Mouse (Mus musculus): ENCODE results near the gene Fbxo21. TPM values are rescaled to one million over a fixed set of nuclear protein-coding genes. Genes with fewer than 3 reads are reported as not detected.

The Fbxo21 gene
- polyA plus RNA-seq, 1 experiment: 12.9 TPM

GRCm38 (mm10) chr5:117979082-117979481 lies 2.6 kb downstream of the Fbxo21 start:
- Histone ChIP-seq H3K4me1 (ENCODE audit: control insufficient read depth, insufficient read depth, insufficient read length, low read length) (peaks cover 4% of the 10 kb centered on the region), H3K4me3 (ENCODE audit: low read depth, low read length) (no peak overlapping the region), H3K36me3 (ENCODE audit: control insufficient read depth, insufficient read depth, low read length) (no peaks in the 10 kb centered on the region; the same call in 1 of the 2 replicates), H3K27me3 (ENCODE audit: control insufficient read depth, insufficient read depth, low read length) (no peaks in the 10 kb centered on the region), H3K27ac (ENCODE audit: insufficient read depth, low read depth, low read length) (no peak overlapping the region)
- TF ChIP-seq POLR2A (IDR thresholded peaks at IDR 0.05; ENCODE audit: low read depth, low read length) (no peak), CTCF (IDR thresholded peaks at IDR 0.05; ENCODE audit: extremely low read depth, insufficient read length, insufficient replicate concordance, low read depth, low read length) (no peak)
- WGBS: 35% methylated on average over 5 of the region's 5 CpGs

DNA sequence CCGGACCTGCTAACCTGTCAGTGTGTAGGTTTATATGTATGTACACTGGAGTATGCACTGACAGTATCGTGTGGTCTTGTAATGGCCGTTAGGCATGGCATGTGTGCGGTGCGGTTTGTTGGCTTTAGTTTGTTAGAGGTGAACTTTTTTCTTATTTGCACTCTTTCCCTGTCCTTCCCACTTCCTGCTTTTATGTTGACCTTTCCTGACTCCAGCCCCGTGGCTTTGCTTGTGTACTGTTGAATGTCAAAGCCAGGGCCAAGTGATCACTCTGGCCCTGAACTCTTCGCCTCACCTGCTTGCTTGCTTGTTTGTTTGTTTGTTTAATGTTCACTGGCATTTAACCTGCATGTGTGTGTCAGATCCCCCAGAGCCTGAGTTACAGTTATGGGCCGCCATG lies 4.4 kb downstream of the Fbxo21 start:
- peaks cover 4% of the 10 kb centered on the region for H3K4me1 ChIP-seq (ENCODE audit: control insufficient read depth, insufficient read depth, insufficient read length, low read length)
- 83% methylated on average over 8 of the region's 8 CpGs for WGBS
- TF ChIP-seq CTCF (IDR thresholded peaks at IDR 0.05; ENCODE audit: extremely low read depth, insufficient read length, insufficient replicate concordance, low read depth, low read length): no peak
- TF ChIP-seq POLR2A (IDR thresholded peaks at IDR 0.05; ENCODE audit: low read depth, low read length): no peak
- no peaks in the 10 kb centered on the region; the same call in 1 of the 2 replicates for H3K36me3 ChIP-seq (ENCODE audit: control insufficient read depth, insufficient read depth, low read length)
- H3K4me3 ChIP-seq (ENCODE audit: low read depth, low read length): no peak overlapping the region
- H3K27me3 ChIP-seq (ENCODE audit: control insufficient read depth, insufficient read depth, low read length): no peaks in the 10 kb centered on the region
- no peak overlapping the region for H3K27ac ChIP-seq (ENCODE audit: insufficient read depth, low read depth, low read length)

- Histone ChIP-seq H3K4me1 (ENCODE audit: control insufficient read depth, insufficient read depth, insufficient read length, low read length) (peaks cover 4% of the 10 kb centered on the region), H3K27ac (ENCODE audit: insufficient read depth, low read depth, low read length) (no peak overlapping the region), H3K36me3 (ENCODE audit: control insufficient read depth, insufficient read depth, low read length) (no peaks in the 10 kb centered on the region; the same call in 1 of the 2 replicates), H3K27me3 (ENCODE audit: control insufficient read depth, insufficient read depth, low read length) (no peaks in the 10 kb centered on the region), H3K4me3 (ENCODE audit: low read depth, low read length) (no peak overlapping the region)
- WGBS: 74% methylated on average over 5 of the region's 5 CpGs
- TF ChIP-seq POLR2A (IDR thresholded peaks at IDR 0.05; ENCODE audit: low read depth, low read length) (no peak), CTCF (IDR thresholded peaks at IDR 0.05; ENCODE audit: extremely low read depth, insufficient read length, insufficient replicate concordance, low read depth, low read length) (no peak)
These were observed 5.4 kb downstream of the Fbxo21 start for GRCm38 (mm10) chr5:117981943-117982342.

DNA sequence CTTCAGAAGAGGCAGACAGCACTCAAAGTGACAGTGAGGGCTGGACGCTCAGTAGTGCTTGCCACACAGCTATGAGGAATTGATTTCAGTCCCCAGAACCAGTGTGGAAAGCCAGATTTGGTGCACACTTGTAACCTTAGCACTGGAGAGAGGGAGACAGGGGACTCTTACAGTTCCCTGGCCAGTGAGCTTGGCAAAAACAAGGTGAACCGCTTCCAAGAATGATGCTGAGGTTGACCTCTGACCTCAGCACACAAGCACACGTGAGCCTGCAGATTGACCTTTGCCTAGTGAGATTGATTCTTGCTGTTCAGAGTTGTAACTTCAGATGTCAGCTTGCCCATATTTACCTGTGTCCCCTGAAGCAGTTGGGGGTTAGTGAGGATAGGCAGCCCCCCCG lies 9.8 kb downstream of the Fbxo21 start:
- 40% methylated on average over 4 of the region's 4 CpGs for WGBS
- peaks cover 5% of the 10 kb centered on the region for H3K4me1 ChIP-seq (ENCODE audit: control insufficient read depth, insufficient read depth, insufficient read length, low read length)
- no peaks in the 10 kb centered on the region for H3K27me3 ChIP-seq (ENCODE audit: control insufficient read depth, insufficient read depth, low read length)
- H3K4me3 ChIP-seq (ENCODE audit: low read depth, low read length): no peak overlapping the region
- H3K36me3 ChIP-seq (ENCODE audit: control insufficient read depth, insufficient read depth, low read length): peaks cover 5% of the 10 kb centered on the region; the same call in 1 of the 2 replicates
- TF ChIP-seq POLR2A (IDR thresholded peaks at IDR 0.05; ENCODE audit: low read depth, low read length): no peak
- TF ChIP-seq CTCF (IDR thresholded peaks at IDR 0.05; ENCODE audit: extremely low read depth, insufficient read length, insufficient replicate concordance, low read depth, low read length): no peak
- no peak overlapping the region for H3K27ac ChIP-seq (ENCODE audit: insufficient read depth, low read depth, low read length)

- Histone ChIP-seq H3K36me3 (ENCODE audit: control insufficient read depth, insufficient read depth, low read length) (peaks cover 6% of the 10 kb centered on the region; the same call in 1 of the 2 replicates), H3K27ac (ENCODE audit: insufficient read depth, low read depth, low read length) (no peak overlapping the region), H3K4me3 (ENCODE audit: low read depth, low read length) (no peak overlapping the region), H3K4me1 (ENCODE audit: control insufficient read depth, insufficient read depth, insufficient read length, low read length) (peaks cover 5% of the 10 kb centered on the region), H3K27me3 (ENCODE audit: control insufficient read depth, insufficient read depth, low read length) (no peaks in the 10 kb centered on the region)
- WGBS: 93% methylated on average over 3 of the region's 3 CpGs
- no peak for TF ChIP-seq CTCF (IDR thresholded peaks at IDR 0.05; ENCODE audit: extremely low read depth, insufficient read length, insufficient replicate concordance, low read depth, low read length)
- no peak for TF ChIP-seq POLR2A (IDR thresholded peaks at IDR 0.05; ENCODE audit: low read depth, low read length)
These were observed 11.4 kb downstream of the Fbxo21 start for GRCm38 (mm10) chr5:117987891-117988290.

- 87% methylated on average over 9 of the region's 9 CpGs for WGBS
- Histone ChIP-seq H3K27me3 (ENCODE audit: control insufficient read depth, insufficient read depth, low read length) (no peaks in the 10 kb centered on the region), H3K4me1 (ENCODE audit: control insufficient read depth, insufficient read depth, insufficient read length, low read length) (peaks cover 5% of the 10 kb centered on the region), H3K27ac (ENCODE audit: insufficient read depth, low read depth, low read length) (no peak overlapping the region), H3K4me3 (ENCODE audit: low read depth, low read length) (no peak overlapping the region), H3K36me3 (ENCODE audit: control insufficient read depth, insufficient read depth, low read length) (peaks cover 6% of the 10 kb centered on the region; the same call in 1 of the 2 replicates)
- TF ChIP-seq CTCF (IDR thresholded peaks at IDR 0.05; ENCODE audit: extremely low read depth, insufficient read length, insufficient replicate concordance, low read depth, low read length) (no peak), POLR2A (IDR thresholded peaks at IDR 0.05; ENCODE audit: low read depth, low read length) (no peak)
These were observed 11.8 kb downstream of the Fbxo21 start for GRCm38 (mm10) chr5:117988367-117988766.

GRCm38 (mm10) chr5:117989773-117990172 lies 13.2 kb downstream of the Fbxo21 start:
- Histone ChIP-seq H3K27me3 (ENCODE audit: control insufficient read depth, insufficient read depth, low read length) (no peaks in the 10 kb centered on the region), H3K36me3 (ENCODE audit: control insufficient read depth, insufficient read depth, low read length) (peaks cover 6% of the 10 kb centered on the region; the same call in 1 of the 2 replicates), H3K4me3 (ENCODE audit: low read depth, low read length) (no peak overlapping the region), H3K4me1 (ENCODE audit: control insufficient read depth, insufficient read depth, insufficient read length, low read length) (peaks cover 5% of the 10 kb centered on the region), H3K27ac (ENCODE audit: insufficient read depth, low read depth, low read length) (no peak overlapping the region)
- 55% methylated on average over 6 of the region's 6 CpGs for WGBS
- no peak for TF ChIP-seq CTCF (IDR thresholded peaks at IDR 0.05; ENCODE audit: extremely low read depth, insufficient read length, insufficient replicate concordance, low read depth, low read length)
- no peak for TF ChIP-seq POLR2A (IDR thresholded peaks at IDR 0.05; ENCODE audit: low read depth, low read length)
